In genomic region chr7:132610468-132611318, GRCm38 (mm10) we compare ENCODE assay signal across 8 mouse cellular contexts. TPM values are rescaled to one million over a fixed set of nuclear protein-coding genes. Genes with fewer than 3 reads are reported as not detected.
DNase-seq lines count a peak whose midpoint lies in the region; ATAC-seq and TF ChIP-seq lines count a peak whose summit lies in the region.

Lhpp (plus strand) TSS chr7:132610638.

- no peaks in the 10 kb centered on the region for H3K9me3 ChIP-seq in CH12.LX (replicated peaks; ENCODE audit: low read length)
- H3K9me3 ChIP-seq in forebrain, embryonic 10.5 days, result no peaks in the 10 kb centered on the region
- no peaks in the 10 kb centered on the region for H3K9me3 ChIP-seq in heart, embryonic 14.5 days (ENCODE audit: control insufficient read depth, low read length)
- H3K9me3 ChIP-seq in liver, embryonic 13.5 days (replicated peaks), result no peaks in the 10 kb centered on the region
- H3K9me3 ChIP-seq in stomach, embryonic 14.5 days (ENCODE audit: control insufficient read depth, low read depth, low read length), result no peaks in the 10 kb centered on the region

- peak within 1 kb of the TSS; percentile 1 for H3K4me2 ChIP-seq in CH12.LX (ENCODE audit: insufficient read depth, low read depth, poor library complexity, severe bottlenecking)
- peak within 1 kb of the TSS; percentile 66 for H3K4me2 ChIP-seq in heart, embryonic 14.5 days (ENCODE audit: low read length)
- peak within 1 kb of the TSS; percentile 84 for H3K4me2 ChIP-seq in liver, embryonic 13.5 days
- H3K4me2 ChIP-seq in stomach, embryonic 14.5 days (replicated peaks; ENCODE audit: low read depth, low read length), result peak within 1 kb of the TSS; percentile 58

- dilution Hi-C loops in CH12.LX (cut with MboI; ENCODE audit: extremely low pct_ligation_motif_present, extremely low pct_unique_long_range_greater_than_20kb, low sequenced_read_pairs), result no loop called here

- peak within 1 kb of the TSS; percentile 55 to 66 (median 63) for H3K4me3 ChIP-seq in CH12.LX (replicated peaks in 1 of 3; ENCODE audit: low read depth in 2 of 3, low read length in 2 of 3, poor library complexity in 1 of 3)
- H3K4me3 ChIP-seq in forebrain, embryonic 10.5 days, result peak within 1 kb of the TSS; percentile 70
- H3K4me3 ChIP-seq in heart, embryonic 14.5 days (ENCODE audit: control insufficient read depth in 1 of 2, insufficient read depth in 1 of 2, low read depth in 1 of 2, low read length in 2 of 2), result peak within 1 kb of the TSS; percentile 58 to 60
- H3K4me3 ChIP-seq in liver, embryonic 13.5 days (replicated peaks), result peak within 1 kb of the TSS; percentile 71
- H3K4me3 ChIP-seq in stomach, embryonic 14.5 days (ENCODE audit: low read depth, low read length), result peak within 1 kb of the TSS; percentile 46

- peak; percentile 69 for TF ChIP-seq POLR2A in CH12.LX (IDR thresholded peaks at IDR 0.05; ENCODE audit: low read depth, low read length)

- in situ Hi-C loops in CH12.LX (cut with MboI; ENCODE audit: low pct_ligation_motif_present, low pct_unique_long_range_greater_than_20kb, low sequenced_read_pairs), result no loop called here

- H3K4me1 ChIP-seq in CH12.LX (ENCODE audit: control insufficient read depth in 1 of 2, insufficient read depth in 2 of 2), result peaks cover 6 to 43% of the 10 kb centered on the region in 2 experiments; a peak in 2 of 4 replicates
- H3K4me1 ChIP-seq in forebrain, embryonic 10.5 days, result peaks cover 24% of the 10 kb centered on the region
- H3K4me1 ChIP-seq in heart, embryonic 14.5 days (ENCODE audit: control insufficient read depth in 2 of 2, insufficient read depth in 2 of 2, low read length in 2 of 2), result peaks cover 2 to 7% of the 10 kb centered on the region in 2 experiments
- H3K4me1 ChIP-seq in liver, embryonic 13.5 days (replicated peaks), result peaks cover 33% of the 10 kb centered on the region
- no peaks in the 10 kb centered on the region for H3K4me1 ChIP-seq in stomach, embryonic 14.5 days (ENCODE audit: control insufficient read depth, insufficient read depth, low read length)

- H3K27me3 ChIP-seq in CH12.LX (replicated peaks), result peaks cover 35% of the 10 kb centered on the region
- H3K27me3 ChIP-seq in forebrain, embryonic 10.5 days (ENCODE audit: poor library complexity, severe bottlenecking), result peaks cover 61% of the 10 kb centered on the region
- H3K27me3 ChIP-seq in heart, embryonic 14.5 days (ENCODE audit: control insufficient read depth, insufficient read depth, low read length), result 0 out of 2 replicates have a peak, but pooled peaks cover 2% of the 10 kb centered on the region
- peaks cover 24% of the 10 kb centered on the region for H3K27me3 ChIP-seq in liver, embryonic 13.5 days
- H3K27me3 ChIP-seq in stomach, embryonic 14.5 days (ENCODE audit: control insufficient read depth, insufficient read depth, low read length), result no peaks in the 10 kb centered on the region

- no peaks in the 10 kb centered on the region for H3K79me2 ChIP-seq in CH12.LX (replicated peaks; ENCODE audit: control insufficient read depth, extremely low read depth, insufficient read depth, poor library complexity, severe bottlenecking)

- WGBS in forebrain, embryonic 10.5 days, result 8% methylated on average over 44 of the region's 44 CpGs
- WGBS in heart, embryonic 14.5 days, result 7% methylated on average over 44 of the region's 44 CpGs
- 6% methylated on average over 44 of the region's 44 CpGs for WGBS in liver, embryonic 13.5 days (ENCODE audit: insufficient replicate concordance)
- WGBS in stomach, embryonic 14.5 days, result 7% methylated on average over 44 of the region's 44 CpGs

- ATAC-seq in heart, embryonic 14.5 days (ENCODE audit: insufficient number of reproducible peaks, insufficient read depth, low FRiP score, low read depth), result peak; percentile 78
- ATAC-seq in liver, embryonic 13.5 days (ENCODE audit: low read depth), result peak; percentile 89
- ATAC-seq in stomach, embryonic 14.5 days (ENCODE audit: insufficient number of reproducible peaks, insufficient read depth, low FRiP score, low read depth), result peak; percentile 83

- peak within 1 kb of the TSS; percentile 0 for H3K9ac ChIP-seq in CH12.LX (ENCODE audit: insufficient read depth, low read depth)
- H3K9ac ChIP-seq in heart, embryonic 14.5 days (ENCODE audit: low read length), result peak within 1 kb of the TSS; percentile 58
- H3K9ac ChIP-seq in liver, embryonic 13.5 days, result peak within 1 kb of the TSS; percentile 66
- H3K9ac ChIP-seq in stomach, embryonic 14.5 days (replicated peaks; ENCODE audit: low read depth, low read length), result 0 out of 2 replicates have a peak within 1 kb of the TSS, but pooled peaks have one; percentile 18

- no peak for TF ChIP-seq EP300 in CH12.LX (IDR thresholded peaks at IDR 0.05; ENCODE audit: low read length)

- no peak for TF ChIP-seq CTCF in CH12.LX (conservative IDR thresholded peaks at IDR 0.05 in 1 of 2, IDR thresholded peaks at IDR 0.05 in 1 of 2; ENCODE audit: low read depth in 2 of 2, low read length in 2 of 2)

- TF ChIP-seq RAD21 in CH12.LX (IDR thresholded peaks at IDR 0.05; ENCODE audit: low read depth, low read length), result no peak

- H3K36me3 ChIP-seq in CH12.LX (replicated peaks in 1 of 2; ENCODE audit: control insufficient read depth in 1 of 2, insufficient read depth in 1 of 2, low read length in 1 of 2), result no peaks in the 10 kb centered on the region
- no peaks in the 10 kb centered on the region for H3K36me3 ChIP-seq in forebrain, embryonic 10.5 days (replicated peaks)
- no peaks in the 10 kb centered on the region for H3K36me3 ChIP-seq in heart, embryonic 14.5 days (ENCODE audit: control insufficient read depth, insufficient read depth, low read length)
- no peaks in the 10 kb centered on the region for H3K36me3 ChIP-seq in liver, embryonic 13.5 days
- no peaks in the 10 kb centered on the region for H3K36me3 ChIP-seq in stomach, embryonic 14.5 days (ENCODE audit: control insufficient read depth, insufficient read depth, low read length)

- H3K27ac ChIP-seq in CH12.LX (ENCODE audit: insufficient read depth, low read depth), result no peak within 1 kb of the TSS
- H3K27ac ChIP-seq in forebrain, embryonic 10.5 days, result peak within 1 kb of the TSS; percentile 85
- H3K27ac ChIP-seq in heart, embryonic 14.5 days (replicated peaks in 1 of 2; ENCODE audit: control insufficient read depth in 1 of 2, insufficient read depth in 1 of 2, low read depth in 2 of 2, low read length in 2 of 2), result 0 out of 4 replicates have a peak within 1 kb of the TSS, but pooled peaks of 1 of the 2 experiments have one; percentile 20
- H3K27ac ChIP-seq in liver, embryonic 13.5 days, result no peak within 1 kb of the TSS
- no peak within 1 kb of the TSS for H3K27ac ChIP-seq in stomach, embryonic 14.5 days (ENCODE audit: low read length)

- peak; percentile 78 for DNase-seq in CH12.LX (ENCODE audit: extremely low read depth)
- peak; percentile 64 for DNase-seq in c-Kit-positive CD71-negative TER-119-negative erythroid progenitor cells, embryonic 14.5 days (ENCODE audit: low read depth)
- DNase-seq in forebrain, embryonic 10.5 days (ENCODE audit: extremely low spot score, low spot score), result peak; percentile 89
- DNase-seq in kidney, postnatal 14 days, result peak; percentile 84
- peak; percentile 79 for DNase-seq in liver, embryonic 13.5 days
- peak; percentile 81 to 83 for DNase-seq in natural killer cell, adult 2 months (ENCODE audit: low spot score in 2 of 2)

TF ChIP-seq in CH12.LX, 34 proteins besides CTCF, POLR2A, EP300 and RAD21 (continues in another document):
- TF ChIP-seq MAX (IDR thresholded peaks at IDR 0.05; ENCODE audit: low read length) (peak; percentile 97), UBTF (IDR thresholded peaks at IDR 0.05; ENCODE audit: low read depth, low read length) (no peak), ZNF384 (IDR thresholded peaks at IDR 0.05; ENCODE audit: low read depth, low read length) (no peak), NELFE (IDR thresholded peaks at IDR 0.05; ENCODE audit: low read depth, low read length) (peak; percentile 67), MAZ (IDR thresholded peaks at IDR 0.05; ENCODE audit: low read depth, low read length) (no peak), CHD2 (IDR thresholded peaks at IDR 0.05; ENCODE audit: low read length) (no peak), ZC3H11A (IDR thresholded peaks at IDR 0.05; ENCODE audit: low read depth, low read length) (no peak), E2F4 (IDR thresholded peaks at IDR 0.05; ENCODE audit: insufficient replicate concordance, low read depth, low read length) (no peak), MAFK (IDR thresholded peaks at IDR 0.05; ENCODE audit: insufficient replicate concordance, low read length) (no peak), PAX5 (IDR thresholded peaks at IDR 0.05; ENCODE audit: low read length) (no peak), SMC3 (IDR thresholded peaks at IDR 0.05; ENCODE audit: low read depth, low read length) (no peak), JUND (conservative IDR thresholded peaks at IDR 0.05; ENCODE audit: low read depth, low read length) (no peak), IRF4 (IDR thresholded peaks at IDR 0.05; ENCODE audit: low read depth, low read length) (peak; percentile 42; the same call in 1 of the 2 replicates), GABPA (IDR thresholded peaks at IDR 0.05; ENCODE audit: insufficient replicate concordance, low read depth, low read length) (no peak), CHD1 (IDR thresholded peaks at IDR 0.05; ENCODE audit: low read depth, low read length) (no peak), MXI1 (IDR thresholded peaks at IDR 0.05; ENCODE audit: low read depth, low read length) (peak; percentile 96), ZMIZ1 (IDR thresholded peaks at IDR 0.05; ENCODE audit: low read depth, low read length) (no peak), BHLHE40 (IDR thresholded peaks at IDR 0.05; ENCODE audit: low read depth, low read length) (no peak; the same call in 1 of the 2 replicates), POLR2AphosphoS2 (IDR thresholded peaks at IDR 0.05; ENCODE audit: low read depth, low read length) (no peak), NRF1 (IDR thresholded peaks at IDR 0.05; ENCODE audit: low read depth, low read length) (0 out of 2 replicates have a peak, but pooled peaks have one; percentile 13), TCF12 (IDR thresholded peaks at IDR 0.05; ENCODE audit: low read depth, low read length) (peak; percentile 42; the same call in 1 of the 2 replicates), ELF1 (IDR thresholded peaks at IDR 0.05; ENCODE audit: low read depth, low read length) (peak; percentile 50), MYC (IDR thresholded peaks at IDR 0.05; ENCODE audit: low read depth, low read length) (peak; percentile 84)

RNA-seq across cellular contexts. Expression of gene Lhpp, which starts in this region (rescaled TPM):
- total RNA-seq in CH12.LX (2012; rRNA removed), result 7.8 and 9.2 TPM in 2 replicates
- total RNA-seq in CH12.LX (2014; rRNA removed), result 13.8 and 14.6 TPM in 2 replicates
- 15.4 and 16.5 TPM in 2 replicates for polyA plus RNA-seq in CH12.LX (2012; ENCODE audit: insufficient read length, low read depth)
- 17.3 and 17.4 TPM in 2 replicates for polyA plus RNA-seq in forebrain, embryonic 10.5 days (2016; fragmentation: Nextera tagmentation; extraction: Ambion mirVana)
- polyA plus RNA-seq in heart, embryonic 14.5 days (2014; fragmentation: Nextera tagmentation; extraction: Ambion mirVana), result 29.7 and 35.0 TPM in 2 replicates
- 8.0 and 8.3 TPM in 2 replicates for polyA plus RNA-seq in liver, embryonic 13.5 days (2015; fragmentation: Nextera tagmentation; extraction: Ambion mirVana)
- 15.3 and 19.2 TPM in 2 replicates for polyA plus RNA-seq in stomach, embryonic 14.5 days (2014; fragmentation: Nextera tagmentation; extraction: Ambion mirVana)

Comparison
In these comparisons a context has a peak if more than half of its experiments do, and no peak if none do; other contexts are left out.
1. H3K4me2 ChIP-seq: peak in every context shown above with its lines; median percentile 84 in liver, embryonic 13.5 days; 66 in heart, embryonic 14.5 days; 58 in stomach, embryonic 14.5 days; 1 in CH12.LX.
2. H3K9ac ChIP-seq: peak in every context shown above with its lines; median percentile 66 in liver, embryonic 13.5 days; 58 in heart, embryonic 14.5 days; 18 in stomach, embryonic 14.5 days; 0 in CH12.LX.